Mouse (Mus musculus): ENCODE data around the gene Rbm15b.

Gene Rbm15b

GRCm38 (mm10) chr9:106886828-106887702 lies at the start of gene Rbm15b:
Gene Rbm15b (minus strand): TSS chr9:106887428.
- peak; percentile 97 to 98 for DNase-seq (ENCODE audit: low spot score in 2 of 2)

- DNase-seq (ENCODE audit: low spot score in 2 of 2) = peak; percentile 36 to 49
These were observed 47.8 kb upstream of the Rbm15b start for GRCm38 (mm10) chr9:106934998-106935397.

- DNase-seq (ENCODE audit: low spot score in 2 of 2) = no peak
These were observed 27.6 kb upstream of the Rbm15b start for GRCm38 (mm10) chr9:106914878-106915277.

GRCm38 (mm10) chr9:106913759-106914158 lies 26.5 kb upstream of the Rbm15b start:
- DNase-seq (ENCODE audit: low spot score in 2 of 2) = no peak

- DNase-seq (ENCODE audit: low spot score in 2 of 2) = no peak
These were observed 24.4 kb upstream of the Rbm15b start for GRCm38 (mm10) chr9:106911624-106912023.

GRCm38 (mm10) chr9:106908715-106909114 lies 21.5 kb upstream of the Rbm15b start:
- no peak for DNase-seq (ENCODE audit: low spot score in 2 of 2)

GRCm38 (mm10) chr9:106908174-106908573 lies 20.9 kb upstream of the Rbm15b start:
- no peak for DNase-seq (ENCODE audit: low spot score in 2 of 2)

GRCm38 (mm10) chr9:106906597-106906996 lies 19.4 kb upstream of the Rbm15b start:
- DNase-seq (ENCODE audit: low spot score in 2 of 2) = no peak

- no peak for DNase-seq (ENCODE audit: low spot score in 2 of 2)
These were observed 16.5 kb upstream of the Rbm15b start for GRCm38 (mm10) chr9:106903791-106904134.

GRCm38 (mm10) chr9:106903099-106903790 lies 16.0 kb upstream of the Rbm15b start:
- no peak for DNase-seq (ENCODE audit: low spot score in 2 of 2)

- no peak for DNase-seq (ENCODE audit: low spot score in 2 of 2)
These were observed 14.4 kb upstream of the Rbm15b start for GRCm38 (mm10) chr9:106901596-106901995.

GRCm38 (mm10) chr9:106898901-106899300 lies 11.7 kb upstream of the Rbm15b start:
- DNase-seq (ENCODE audit: low spot score in 2 of 2) = no peak

GRCm38 (mm10) chr9:106893327-106893726 lies 6.1 kb upstream of the Rbm15b start:
- no peak for DNase-seq (ENCODE audit: low spot score in 2 of 2)

- DNase-seq (ENCODE audit: low spot score in 2 of 2) = no peak
These were observed 5.3 kb upstream of the Rbm15b start for GRCm38 (mm10) chr9:106892552-106892875.

- DNase-seq (ENCODE audit: low spot score in 2 of 2) = peak; percentile 99
These were observed 4.8 kb upstream of the Rbm15b start, which contains the start of gene Manf for GRCm38 (mm10) chr9:106891829-106892551. Gene Manf (minus strand): TSS chr9:106891979.

- no peak for DNase-seq (ENCODE audit: low spot score in 2 of 2)
These were observed 4.1 kb upstream of the Rbm15b start for GRCm38 (mm10) chr9:106891341-106891741.

- no peak for DNase-seq (ENCODE audit: low spot score in 2 of 2)
These were observed 3.4 kb upstream of the Rbm15b start for GRCm38 (mm10) chr9:106890496-106891240.

- no peak for DNase-seq (ENCODE audit: low spot score in 2 of 2)
These were observed 2.1 kb upstream of the Rbm15b start for GRCm38 (mm10) chr9:106889321-106889720.

- no peak for DNase-seq (ENCODE audit: low spot score in 2 of 2)
These were observed 1.1 kb upstream of the Rbm15b start for GRCm38 (mm10) chr9:106888346-106888745.

- DNase-seq (ENCODE audit: low spot score in 2 of 2) = peak; percentile 40 to 46
These were observed 1.1 kb downstream of the Rbm15b start for GRCm38 (mm10) chr9:106885901-106886731.
